Mouse (Mus musculus): ENCODE data around the gene Krtap4-7.
"Not testable (repeated sequence)": the region's sequence is repeated elsewhere in the genome, so short reads cannot be mapped to it uniquely, and the experiment has no call there.

Krtap4-7 gene

DNA sequence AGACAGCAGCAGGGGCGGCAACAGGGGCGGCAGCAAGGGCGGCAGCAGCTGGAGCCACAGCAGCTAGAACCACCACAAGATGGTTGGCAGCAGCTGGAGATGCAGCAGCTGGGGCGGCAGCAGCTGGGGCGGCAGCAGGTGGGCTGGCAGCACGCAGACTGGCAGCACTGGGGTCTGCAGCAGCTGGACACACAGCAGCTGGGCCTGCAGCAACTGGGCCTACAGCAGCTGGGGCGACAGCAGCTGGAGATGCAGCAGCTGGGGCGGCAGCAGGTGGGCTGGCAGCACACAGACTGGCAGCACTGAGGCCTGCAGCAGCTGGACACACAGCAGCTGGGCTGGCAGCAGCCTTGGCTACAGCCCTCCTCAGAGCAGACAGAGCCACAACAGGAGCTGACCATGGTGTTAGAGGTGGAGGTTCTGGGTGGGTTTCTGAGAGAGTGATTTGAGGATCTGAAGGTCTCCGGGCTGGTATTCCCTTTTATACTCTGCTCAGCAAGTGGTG is at the start of gene Krtap4-7:
Krtap4-7 (minus strand) TSS at position 455 of the 505 bp plus-strand sequence.
- DNase-seq (ENCODE audit: extremely low read depth, insufficient read length, low spot score) = not testable (repeated sequence)

- DNase-seq (ENCODE audit: extremely low read depth, insufficient read length, low spot score) = no peak
Measured at GRCm38 (mm10) chr11:99690463-99690862, 46.6 kb upstream of the Krtap4-7 start, which contains the start of gene Gm14190. Gene Gm14190, minus strand, starts transcription at chr11:99690740.

DNA sequence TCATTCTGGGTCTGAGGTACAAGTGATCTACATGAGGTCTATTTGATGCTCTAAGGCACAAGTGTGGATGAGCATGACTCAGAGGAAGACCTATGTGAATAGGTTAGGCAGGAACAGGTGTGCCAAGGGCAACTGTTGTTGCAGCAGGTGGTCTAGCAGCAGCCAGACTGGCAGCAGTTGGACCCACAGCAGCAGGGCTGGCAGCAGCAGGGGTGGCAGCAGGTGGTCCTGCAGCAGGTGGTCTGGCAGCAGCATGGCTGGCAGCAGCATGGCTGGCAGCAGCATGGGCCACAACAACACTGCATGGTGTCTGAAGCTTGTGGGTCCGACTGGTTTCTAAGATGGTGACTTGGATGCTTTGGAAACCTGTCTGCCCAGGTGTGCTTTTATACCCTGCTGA is 41.3 kb upstream of the Krtap4-7 start:
- not testable (repeated sequence) for DNase-seq (ENCODE audit: extremely low read depth, insufficient read length, low spot score)

DNA sequence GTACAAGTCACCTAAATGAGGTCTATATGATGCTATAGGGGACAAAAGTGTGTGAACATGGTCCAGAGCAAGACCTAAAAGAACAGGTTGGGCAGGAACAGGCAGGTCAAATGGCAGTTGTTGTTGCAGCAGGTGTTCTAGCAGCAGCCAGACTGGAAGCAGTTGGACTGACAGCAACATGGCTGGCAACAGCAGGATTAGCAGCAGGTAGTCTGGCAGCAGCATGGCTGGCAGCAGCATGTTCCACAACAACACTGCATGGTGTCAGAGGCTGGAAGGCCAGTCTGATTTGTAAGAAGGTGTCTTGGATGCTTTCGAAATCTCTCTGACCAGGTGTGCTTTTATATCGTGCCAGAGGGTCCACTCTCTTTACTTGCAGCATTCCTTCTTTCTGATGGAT is 39.6 kb upstream of the Krtap4-7 start:
- DNase-seq (ENCODE audit: extremely low read depth, insufficient read length, low spot score) = no peak

GRCm38 (mm10) chr11:99665860-99666259 is 22.0 kb upstream of the Krtap4-7 start, which contains the start of gene Krtap4-6:
Gene Krtap4-6, minus strand, starts transcription at chr11:99665960.
- DNase-seq (ENCODE audit: extremely low read depth, insufficient read length, low spot score) = no peak

DNA sequence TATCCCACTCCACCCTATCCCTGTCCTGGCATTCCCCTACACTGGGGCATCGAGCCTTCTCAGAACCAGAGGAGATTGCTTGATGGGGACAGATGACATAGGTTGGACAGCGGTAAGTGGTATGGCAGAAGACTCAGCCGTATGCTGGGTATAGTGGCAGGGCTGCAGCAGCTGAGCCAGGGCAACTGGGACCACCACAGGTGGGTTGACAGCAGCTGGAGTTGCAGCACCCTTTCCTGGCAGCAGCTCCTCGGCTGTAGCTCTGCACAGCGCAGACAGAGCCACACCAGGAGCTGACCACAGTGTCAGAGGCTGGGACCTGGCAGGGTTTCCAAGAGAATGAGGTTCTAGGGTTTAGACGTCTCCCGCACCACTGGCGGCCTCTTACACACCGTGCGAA is 18.9 kb upstream of the Krtap4-7 start:
- no peak for DNase-seq (ENCODE audit: extremely low read depth, insufficient read length, low spot score)

- peak; percentile 73 for DNase-seq (ENCODE audit: extremely low read depth, insufficient read length, low spot score)
Measured at GRCm38 (mm10) chr11:99659256-99659655, 15.4 kb upstream of the Krtap4-7 start.

DNA sequence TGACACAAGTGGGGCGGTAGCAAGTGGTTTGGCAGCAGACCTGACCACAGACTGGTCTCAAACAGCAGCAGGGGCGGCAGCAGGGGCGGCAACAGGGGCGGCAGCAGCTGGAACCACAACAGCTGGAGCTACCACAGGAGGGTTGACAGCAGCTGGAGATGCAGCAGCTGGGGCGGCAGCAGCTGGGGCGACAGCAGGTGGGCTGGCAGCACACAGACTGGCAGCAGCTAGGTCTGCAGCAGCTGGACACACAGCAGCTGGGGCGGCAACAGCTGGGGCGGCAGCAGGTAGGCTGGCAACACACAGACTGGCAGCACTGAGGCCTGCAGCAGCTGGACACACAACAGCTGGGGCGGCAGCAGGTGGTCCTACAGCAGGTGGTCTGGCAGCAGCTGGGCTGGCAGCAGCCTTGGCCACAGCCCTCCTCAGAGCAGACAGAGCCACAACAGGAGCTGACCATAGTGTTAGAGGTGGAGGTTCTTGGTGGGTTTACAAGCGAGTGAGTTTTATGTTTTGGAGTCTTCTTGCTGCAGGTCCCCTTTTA is 14.7 kb upstream of the Krtap4-7 start, which contains the start of gene Gm11563:
Gm11563 (minus strand) TSS at position 494 of the 544 bp plus-strand sequence.
- DNase-seq (ENCODE audit: extremely low read depth, insufficient read length, low spot score) = peak; percentile 71

GRCm38 (mm10) chr11:99657051-99657450 is 13.2 kb upstream of the Krtap4-7 start:
- DNase-seq (ENCODE audit: extremely low read depth, insufficient read length, low spot score) = no peak

DNA sequence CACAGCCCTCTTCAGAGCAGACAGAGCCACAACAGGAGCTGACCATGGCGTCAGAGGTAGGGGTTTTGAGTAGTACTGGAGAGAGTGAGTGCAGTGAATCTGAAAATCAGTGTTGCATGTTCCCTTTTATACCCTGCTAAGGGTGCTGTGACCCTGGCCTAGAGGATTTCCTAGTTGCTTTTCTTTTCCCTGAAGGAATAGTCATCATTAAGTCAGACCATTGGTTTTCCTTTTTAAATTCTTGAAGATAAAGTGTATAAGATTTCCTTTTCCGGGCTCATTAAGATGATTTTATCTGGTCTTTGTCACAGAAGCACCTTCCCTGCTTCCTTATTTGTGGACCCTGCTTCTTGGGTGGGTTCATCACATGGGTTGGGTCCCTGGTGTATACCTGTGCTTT is 6.2 kb upstream of the Krtap4-7 start, which contains the start of gene Gm11555:
Gm11555 (minus strand) TSS at position 101 of the 400 bp plus-strand sequence.
- no peak for DNase-seq (ENCODE audit: extremely low read depth, insufficient read length, low spot score)

DNA sequence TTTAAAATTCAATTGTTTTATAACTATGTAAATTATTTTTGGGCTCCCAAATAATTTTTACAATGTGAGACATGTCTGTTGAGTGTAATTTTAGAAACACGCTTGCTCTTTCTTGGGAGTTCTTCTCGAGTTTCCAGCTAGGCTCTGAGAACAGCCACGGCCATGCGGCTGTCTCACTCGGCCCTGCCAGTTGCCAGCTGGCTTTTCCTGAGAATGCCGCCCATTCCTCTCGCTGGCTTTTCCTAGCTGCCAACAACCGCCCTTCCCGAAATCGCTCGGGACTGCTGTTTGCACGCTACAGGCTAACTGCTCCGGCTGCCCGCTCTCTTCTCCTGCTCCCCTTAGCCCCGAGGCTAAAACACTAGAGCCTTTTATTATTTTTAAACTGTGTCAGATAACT is 2.6 kb upstream of the Krtap4-7 start:
- no peak for DNase-seq (ENCODE audit: extremely low read depth, insufficient read length, low spot score)

GRCm38 (mm10) chr11:99644351-99644750 is 462 bp upstream of the Krtap4-7 start:
- DNase-seq (ENCODE audit: extremely low read depth, insufficient read length, low spot score) = no peak

GRCm38 (mm10) chr11:99640926-99641325 is 3.0 kb downstream of the Krtap4-7 start:
- DNase-seq (ENCODE audit: extremely low read depth, insufficient read length, low spot score) = no peak

GRCm38 (mm10) chr11:99637086-99637485 is 6.8 kb downstream of the Krtap4-7 start:
- no peak for DNase-seq (ENCODE audit: extremely low read depth, insufficient read length, low spot score)

GRCm38 (mm10) chr11:99634653-99635134 is 9.2 kb downstream of the Krtap4-7 start, which contains the start of gene Krtap4-2:
Gene Krtap4-2, minus strand, starts transcription at chr11:99635084.
- peak; percentile 27 for DNase-seq (ENCODE audit: extremely low read depth, insufficient read length, low spot score)

- no peak for DNase-seq (ENCODE audit: extremely low read depth, insufficient read length, low spot score)
Measured at GRCm38 (mm10) chr11:99633293-99633692, 10.6 kb downstream of the Krtap4-7 start.

DNA sequence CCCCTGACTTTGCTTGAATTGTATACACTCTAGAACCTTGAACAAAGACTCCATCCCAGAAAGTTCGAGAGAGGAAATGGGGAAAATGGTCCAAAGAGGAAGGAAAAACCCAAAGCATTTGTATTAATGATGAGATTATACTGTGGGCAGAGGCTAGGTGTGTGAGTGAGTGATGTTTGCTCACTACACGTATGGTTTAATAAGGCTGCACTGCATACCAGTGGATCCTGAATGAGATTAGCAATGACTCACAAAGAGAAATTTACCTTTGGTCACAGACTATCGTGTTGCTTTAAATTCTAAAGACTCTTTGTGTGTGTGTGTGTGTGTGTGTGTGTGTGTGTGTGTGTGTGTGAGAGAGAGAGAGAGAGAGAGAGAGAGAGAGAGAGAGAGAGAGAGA is 13.0 kb downstream of the Krtap4-7 start:
- DNase-seq (ENCODE audit: extremely low read depth, insufficient read length, low spot score) = no peak

GRCm38 (mm10) chr11:99628138-99628537 is 15.8 kb downstream of the Krtap4-7 start, which contains the start of gene Krtap4-1:
Gene Krtap4-1, minus strand, starts transcription at chr11:99628238.
- DNase-seq (ENCODE audit: extremely low read depth, insufficient read length, low spot score) = no peak

DNA sequence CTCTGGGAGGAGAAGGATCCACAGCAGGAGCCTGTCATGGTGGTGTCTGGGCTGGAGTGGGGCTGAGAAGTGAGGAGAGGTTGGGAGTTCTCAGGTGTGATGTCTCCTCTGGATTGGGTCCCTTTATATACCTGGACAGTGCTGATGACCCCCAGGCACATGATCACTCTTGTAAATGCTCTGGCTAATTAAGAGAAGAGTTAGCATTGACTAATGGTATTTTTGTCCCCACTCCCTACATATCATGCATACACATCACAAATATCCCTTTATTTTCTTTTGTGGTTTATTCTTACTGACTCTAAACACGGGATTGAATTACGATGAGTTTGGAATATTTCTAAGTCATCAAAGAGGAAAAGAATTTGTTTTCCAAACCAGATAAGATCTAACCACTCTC is 23.6 kb downstream of the Krtap4-7 start, which contains the start of gene Gm11562:
Gm11562 (minus strand) TSS at position 101 of the 400 bp plus-strand sequence.
- no peak for DNase-seq (ENCODE audit: extremely low read depth, insufficient read length, low spot score)

GRCm38 (mm10) chr11:99614796-99615363 is 29.0 kb downstream of the Krtap4-7 start, which contains the start of gene Krtap2-4:
Gene Krtap2-4, minus strand, starts transcription at chr11:99614846.
- DNase-seq (ENCODE audit: extremely low read depth, insufficient read length, low spot score) = peak; percentile 28

DNA sequence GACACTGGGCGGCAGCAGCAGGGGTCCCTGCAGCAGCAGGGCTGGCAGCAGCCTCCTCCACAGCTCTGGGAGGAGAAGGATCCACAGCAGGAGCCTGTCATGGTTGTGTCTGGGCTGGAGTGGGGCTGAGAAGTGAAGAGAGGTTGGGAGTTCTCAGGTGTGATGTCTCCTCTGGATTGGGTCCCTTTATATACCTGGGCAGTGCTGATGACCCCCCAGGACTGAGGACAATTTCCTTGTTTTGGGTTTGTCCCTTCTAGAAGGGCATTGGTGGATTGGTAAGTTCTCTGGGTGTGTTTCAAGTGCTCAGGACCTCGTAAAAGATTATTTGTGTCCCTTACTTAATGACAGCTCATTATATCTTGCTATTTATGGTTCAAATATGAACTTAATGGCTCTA is 33.8 kb downstream of the Krtap4-7 start, which contains the start of gene Gm11937:
Gm11937 (minus strand) TSS at position 101 of the 400 bp plus-strand sequence.
- DNase-seq (ENCODE audit: extremely low read depth, insufficient read length, low spot score) = not testable (repeated sequence)
